8 mouse cellular contexts compared by ENCODE assay signal in genomic region chr2:168169800-168170113, GRCm38 (mm10). TPM values are rescaled to one million over a fixed set of nuclear protein-coding genes. Genes with fewer than 3 reads are reported as not detected.
DNase-seq lines count a peak whose midpoint lies in the region; ATAC-seq and TF ChIP-seq lines count a peak whose summit lies in the region.

No protein-coding gene starts in this region.

- peak overlapping the region; percentile 65 for H3K4me2 ChIP-seq in heart, embryonic 11.5 days
- H3K4me2 ChIP-seq in CH12.LX (ENCODE audit: insufficient read depth, low read depth, poor library complexity, severe bottlenecking): peak overlapping the region; percentile 76
- H3K4me2 ChIP-seq in liver, embryonic 15.5 days: peak overlapping the region; percentile 77

- peaks cover 35% of the 10 kb centered on the region for H3K4me1 ChIP-seq in heart, embryonic 11.5 days (ENCODE audit: control insufficient read depth, insufficient read depth, low read length)
- peaks cover 4 to 12% of the 10 kb centered on the region in 2 experiments; a peak in 3 of 4 replicates for H3K4me1 ChIP-seq in CH12.LX (ENCODE audit: control insufficient read depth in 1 of 2, insufficient read depth in 2 of 2)
- peaks cover 67% of the 10 kb centered on the region for H3K4me1 ChIP-seq in liver, embryonic 15.5 days (replicated peaks)

- TF ChIP-seq CTCF in CH12.LX (conservative IDR thresholded peaks at IDR 0.05 in 1 of 2, IDR thresholded peaks at IDR 0.05 in 1 of 2; ENCODE audit: low read depth in 2 of 2, low read length in 2 of 2): no peak

- H3K4me3 ChIP-seq in heart, embryonic 11.5 days (ENCODE audit: low read depth, low read length): peak overlapping the region; percentile 32
- peak overlapping the region in 2 of 3 experiments; percentile 35 to 40 for H3K4me3 ChIP-seq in CH12.LX (replicated peaks in 1 of 3; ENCODE audit: low read depth in 2 of 3, low read length in 2 of 3, poor library complexity in 1 of 3)
- peak overlapping the region; percentile 43 for H3K4me3 ChIP-seq in liver, embryonic 15.5 days (replicated peaks)

- intact Hi-C loops in heart, postnatal 10 days (cut with DNase I): no loop called here

- H3K9me3 ChIP-seq in heart, embryonic 11.5 days (replicated peaks; ENCODE audit: control insufficient read depth, low read length): no peaks in the 10 kb centered on the region
- H3K9me3 ChIP-seq in CH12.LX (replicated peaks; ENCODE audit: low read length): no peaks in the 10 kb centered on the region
- no peaks in the 10 kb centered on the region for H3K9me3 ChIP-seq in liver, embryonic 15.5 days (replicated peaks)

- no peak for TF ChIP-seq POLR2A in CH12.LX (IDR thresholded peaks at IDR 0.05; ENCODE audit: low read depth, low read length)

- DNase-seq in heart, postnatal 10 days: no peak
- DNase-seq in CH12.LX (ENCODE audit: extremely low read depth): no peak
- no peak for DNase-seq in right cerebral cortex, postnatal 25 days
- no peak for DNase-seq in frontal cortex, postnatal 25 days (ENCODE audit: low spot score in 2 of 2)

- no peak for TF ChIP-seq RAD21 in CH12.LX (IDR thresholded peaks at IDR 0.05; ENCODE audit: low read depth, low read length)

- no peaks in the 10 kb centered on the region for H3K27me3 ChIP-seq in heart, embryonic 11.5 days (ENCODE audit: control insufficient read depth, insufficient read depth, low read length)
- H3K27me3 ChIP-seq in CH12.LX (replicated peaks): no peaks in the 10 kb centered on the region
- H3K27me3 ChIP-seq in liver, embryonic 15.5 days: no peaks in the 10 kb centered on the region

- no peaks in the 10 kb centered on the region for H3K79me2 ChIP-seq in CH12.LX (replicated peaks; ENCODE audit: control insufficient read depth, extremely low read depth, insufficient read depth, poor library complexity, severe bottlenecking)

- no peaks in the 10 kb centered on the region for H3K36me3 ChIP-seq in heart, embryonic 11.5 days (ENCODE audit: control insufficient read depth, insufficient read depth, low read length)
- peaks cover 0 to 13% of the 10 kb centered on the region in 2 experiments for H3K36me3 ChIP-seq in CH12.LX (replicated peaks in 1 of 2; ENCODE audit: control insufficient read depth in 1 of 2, insufficient read depth in 1 of 2, low read length in 1 of 2)
- H3K36me3 ChIP-seq in liver, embryonic 15.5 days (replicated peaks): 0 out of 2 replicates have a peak, but pooled peaks cover 3% of the 10 kb centered on the region

- in situ Hi-C loops in CH12.LX (cut with MboI; ENCODE audit: low pct_ligation_motif_present, low pct_unique_long_range_greater_than_20kb, low sequenced_read_pairs): no loop called here

- no peak for TF ChIP-seq EP300 in CH12.LX (IDR thresholded peaks at IDR 0.05; ENCODE audit: low read length)

- H3K9ac ChIP-seq in heart, embryonic 11.5 days (ENCODE audit: low read depth, low read length): peak overlapping the region; percentile 70; the same call in 1 of the 2 replicates
- H3K9ac ChIP-seq in CH12.LX (ENCODE audit: insufficient read depth, low read depth): peak overlapping the region; percentile 21; the same call in 1 of the 2 replicates
- peak overlapping the region; percentile 52 for H3K9ac ChIP-seq in liver, embryonic 15.5 days

- ATAC-seq in heart, embryonic 11.5 days (replicated peaks; ENCODE audit: insufficient number of reproducible peaks, low FRiP score, low TSS enrichment): peak; percentile 43; the same call in 1 of the 2 replicates
- ATAC-seq in granulocyte monocyte progenitor cell, adult 5-6 weeks (replicated peaks; ENCODE audit: poor library complexity, severe bottlenecking): peak; percentile 12; the same call in 1 of the 2 replicates
- peak; percentile 23 for ATAC-seq in liver, embryonic 15.5 days (ENCODE audit: insufficient read depth)
- no peak for ATAC-seq in monocyte, adult 5-6 weeks (replicated peaks; ENCODE audit: insufficient number of reproducible peaks, low FRiP score, low TSS enrichment, poor library complexity, severe bottlenecking)

- 2% methylated on average over 9 of the region's 9 CpGs for WGBS in heart, embryonic 11.5 days (ENCODE audit: insufficient replicate concordance)
- 16% methylated on average over 9 of the region's 9 CpGs for WGBS in liver, embryonic 15.5 days (ENCODE audit: insufficient replicate concordance)

- dilution Hi-C loops in CH12.LX (cut with MboI; ENCODE audit: extremely low pct_ligation_motif_present, extremely low pct_unique_long_range_greater_than_20kb, low sequenced_read_pairs): no loop called here

- H3K27ac ChIP-seq in heart, embryonic 11.5 days (ENCODE audit: low read depth, low read length): peak overlapping the region; percentile 85
- H3K27ac ChIP-seq in CH12.LX (ENCODE audit: insufficient read depth, low read depth): no peak overlapping the region
- peak overlapping the region; percentile 94 for H3K27ac ChIP-seq in liver, embryonic 15.5 days (replicated peaks)

TF ChIP-seq in CH12.LX, 34 proteins besides CTCF, POLR2A, EP300 and RAD21:
- no peak for TF ChIP-seq NRF1 (IDR thresholded peaks at IDR 0.05; ENCODE audit: low read depth, low read length)
- TF ChIP-seq PAX5 (IDR thresholded peaks at IDR 0.05; ENCODE audit: low read length): no peak
- TF ChIP-seq ELF1 (IDR thresholded peaks at IDR 0.05; ENCODE audit: low read depth, low read length): no peak
- no peak for TF ChIP-seq E2F4 (IDR thresholded peaks at IDR 0.05; ENCODE audit: insufficient replicate concordance, low read depth, low read length)
- no peak for TF ChIP-seq SMC3 (IDR thresholded peaks at IDR 0.05; ENCODE audit: low read depth, low read length)
- TF ChIP-seq USF2 (conservative IDR thresholded peaks at IDR 0.05; ENCODE audit: low read depth, low read length): no peak
- TF ChIP-seq MAZ (IDR thresholded peaks at IDR 0.05; ENCODE audit: low read depth, low read length): no peak
- TF ChIP-seq GABPA (IDR thresholded peaks at IDR 0.05; ENCODE audit: insufficient replicate concordance, low read depth, low read length): no peak
- TF ChIP-seq TBP (conservative IDR thresholded peaks at IDR 0.05; ENCODE audit: low read depth, low read length): no peak
- no peak for TF ChIP-seq UBTF (IDR thresholded peaks at IDR 0.05; ENCODE audit: low read depth, low read length)
- no peak for TF ChIP-seq ZMIZ1 (IDR thresholded peaks at IDR 0.05; ENCODE audit: low read depth, low read length)
- TF ChIP-seq USF1 (IDR thresholded peaks at IDR 0.05; ENCODE audit: low read depth, low read length): no peak
- TF ChIP-seq MXI1 (IDR thresholded peaks at IDR 0.05; ENCODE audit: low read depth, low read length): no peak

RNA-seq across cellular contexts. Expression of gene Adnp, which starts 37.2 kb away (rescaled TPM):
- 5.5 and 6.1 TPM in 2 replicates for polyA plus RNA-seq in heart, embryonic 11.5 days (2014; fragmentation: Nextera tagmentation; extraction: Ambion mirVana)
- total RNA-seq in heart, postnatal 10 days (2021): 10 to 100 TPM; 47.0 to 53.1 TPM
- total RNA-seq in CH12.LX (2012; rRNA removed) (3.3 and 3.5 TPM in 2 replicates), CH12.LX (2014; rRNA removed) (1.3 TPM in 2 replicates)
- polyA plus RNA-seq in CH12.LX (2012; ENCODE audit: insufficient read length, low read depth): 11.8 and 12.9 TPM in 2 replicates
- 28.7 and 36.3 TPM in 2 replicates for total RNA-seq in granulocyte monocyte progenitor cell, adult 5-6 weeks (2014; fragmentation: Nextera tagmentation)
- 0.95 and 4.7 TPM in 2 replicates for total RNA-seq in granulocyte monocyte progenitor cell, adult 5-6 weeks (2017)
- 1.8 and 2.3 TPM in 2 replicates for polyA plus RNA-seq in liver, embryonic 15.5 days (2015; fragmentation: Nextera tagmentation; extraction: Ambion mirVana)
- total RNA-seq in monocyte, adult 5-6 weeks (2017): 1.2 to 9.1 TPM in 2 of 3 replicates, not detected in the other
